Mouse (Mus musculus) intestine, embryonic 15.5 days (tissue): ENCODE data around the gene Tmem92. TPM values are rescaled to one million over a fixed set of nuclear protein-coding genes. Genes with fewer than 3 reads are reported as not detected.

Source experiments
- ATAC-seq: fragments of 200-750 bp; cut with Nextera tagmentation; 2 replicates; pipeline ENCODE4 v1.8.0; 2017; ENCODE audit warnings: moderate TSS enrichment, moderate library complexity
- H3K27ac ChIP-seq: fragments of 300-500 bp; sonication (generic); 2 replicates; pipeline ENCODE4 v1.5.1; 2015; ENCODE audit warnings: mild to moderate bottlenecking, inconsistent platforms
- H3K27me3 ChIP-seq: fragments of 300-500 bp; sonication (generic); replicated peaks from 2 replicates; pipeline ENCODE4 v1.6.1; 2015; ENCODE audit warnings: inconsistent platforms
- H3K36me3 ChIP-seq: fragments of 300-500 bp; sonication (generic); 2 replicates; pipeline ENCODE4 v1.6.1; 2015; ENCODE audit warnings: inconsistent platforms
- H3K4me1 ChIP-seq: fragments of 300-500 bp; sonication (generic); replicated peaks from 2 replicates; pipeline ENCODE4 v1.6.1; 2015; ENCODE audit warnings: inconsistent platforms
- H3K4me2 ChIP-seq: fragments of 300-500 bp; sonication (generic); replicated peaks from 2 replicates; pipeline ENCODE4 v1.6.1; 2015; ENCODE audit warnings: mild to moderate bottlenecking, inconsistent platforms
- H3K4me3 ChIP-seq: fragments of 300-500 bp; sonication (generic); replicated peaks from 2 replicates; pipeline ENCODE4 v1.5.1; 2015; ENCODE audit warnings: inconsistent platforms
- H3K9ac ChIP-seq: fragments of 300-500 bp; sonication (generic); 2 replicates; pipeline ENCODE4 v1.6.1; 2015; ENCODE audit warnings: inconsistent platforms
- H3K9me3 ChIP-seq: fragments of 300-500 bp; sonication (generic); 2 replicates; pipeline ENCODE4 v1.6.1; 2016; ENCODE audit warnings: inconsistent platforms
- WGBS: fragments of 180-500 bp; shearing (Covaris S2); methylation state at CpG from one replicate; pipeline ENCODE4 v1.1.7; 2015; 5-methylcytosine and 5-hydroxymethylcytosine counted together
- polyA plus RNA-seq: library from polyadenylated mRNA; unstranded; fragments of >200 nt; fragmentation: Nextera tagmentation; extraction: Ambion mirVana; gene quantifications from 2 replicates; pipeline ENCODE4 v1.2.1, GENCODE M21; 2015

The Tmem92 gene
- polyA plus RNA-seq, 1 experiment from 2014 or later: 0.06 TPM

- ATAC-seq: peak; percentile 67
- H3K27ac ChIP-seq: peak overlapping the region; percentile 76
- WGBS: 75% methylated on average over 7 of the region's 7 CpGs
- H3K9me3 ChIP-seq: no peaks in the 10 kb centered on the region
- no peak overlapping the region; the same call in 1 of the 2 replicates for H3K4me3 ChIP-seq
- no peak overlapping the region for H3K9ac ChIP-seq
- H3K4me2 ChIP-seq: peak overlapping the region; percentile 25; the same call in 1 of the 2 replicates
- H3K36me3 ChIP-seq: no peaks in the 10 kb centered on the region
- no peaks in the 10 kb centered on the region for H3K27me3 ChIP-seq
- H3K4me1 ChIP-seq: no peaks in the 10 kb centered on the region
Observed at GRCm38 (mm10) chr11:94760799-94761198, 21.7 kb downstream of the Tmem92 start.

- WGBS: 50% methylated on average over 3 of the region's 3 CpGs
- H3K4me1 ChIP-seq: no peaks in the 10 kb centered on the region
- H3K4me2 ChIP-seq: peak overlapping the region; percentile 25; the same call in 1 of the 2 replicates
- peak; percentile 85 for ATAC-seq
- H3K27me3 ChIP-seq: no peaks in the 10 kb centered on the region
- H3K9ac ChIP-seq: no peak overlapping the region
- H3K36me3 ChIP-seq: no peaks in the 10 kb centered on the region
- H3K4me3 ChIP-seq: no peak overlapping the region; the same call in 1 of the 2 replicates
- H3K9me3 ChIP-seq: no peaks in the 10 kb centered on the region
- H3K27ac ChIP-seq: peak overlapping the region; percentile 76
Observed at GRCm38 (mm10) chr11:94760364-94760763, 22.1 kb downstream of the Tmem92 start.

- H3K36me3 ChIP-seq: no peaks in the 10 kb centered on the region
- H3K27ac ChIP-seq: peak overlapping the region; percentile 76; the same call in 1 of the 2 replicates
- no peak overlapping the region for H3K4me3 ChIP-seq
- H3K4me2 ChIP-seq: 0 out of 2 replicates have a peak overlapping the region, but pooled peaks have one; percentile 1
- peak; percentile 53 for ATAC-seq
- WGBS: 66% methylated on average over 6 of the region's 6 CpGs
- no peaks in the 10 kb centered on the region for H3K4me1 ChIP-seq
- H3K9ac ChIP-seq: no peak overlapping the region
- no peaks in the 10 kb centered on the region for H3K9me3 ChIP-seq
- no peaks in the 10 kb centered on the region for H3K27me3 ChIP-seq
Observed at GRCm38 (mm10) chr11:94759916-94760315, 22.6 kb downstream of the Tmem92 start.

GRCm38 (mm10) chr11:94752946-94753713 is 29.4 kb downstream of the Tmem92 start:
- H3K36me3 ChIP-seq: no peaks in the 10 kb centered on the region
- H3K9ac ChIP-seq: no peak overlapping the region
- peak overlapping the region; percentile 80 for H3K27ac ChIP-seq
- H3K9me3 ChIP-seq: no peaks in the 10 kb centered on the region
- H3K4me1 ChIP-seq: 0 out of 2 replicates have a peak, but pooled peaks cover 2% of the 10 kb centered on the region
- 55% methylated on average over 2 of the region's 2 CpGs for WGBS
- peak; percentile 94 for ATAC-seq
- H3K4me3 ChIP-seq: no peak overlapping the region
- 0 out of 2 replicates have a peak overlapping the region, but pooled peaks have one; percentile 26 for H3K4me2 ChIP-seq
- no peaks in the 10 kb centered on the region for H3K27me3 ChIP-seq

GRCm38 (mm10) chr11:94741732-94742272 is 40.7 kb downstream of the Tmem92 start, which contains the start of gene Cdc34b:
TSS of gene Cdc34b (plus strand) at chr11:94741782.
- 79% methylated on average over 29 of the region's 29 CpGs for WGBS
- Histone ChIP-seq H3K27ac (no peak within 1 kb of the TSS), H3K4me2 (no peak within 1 kb of the TSS), H3K36me3 (no peaks in the 10 kb centered on the region), H3K4me3 (no peak within 1 kb of the TSS), H3K4me1 (no peaks in the 10 kb centered on the region), H3K9ac (no peak within 1 kb of the TSS), H3K27me3 (no peaks in the 10 kb centered on the region), H3K9me3 (no peaks in the 10 kb centered on the region)
- no peak for ATAC-seq

- Histone ChIP-seq H3K9me3 (no peaks in the 10 kb centered on the region), H3K4me2 (no peak overlapping the region), H3K4me1 (no peaks in the 10 kb centered on the region), H3K27me3 (no peaks in the 10 kb centered on the region), H3K9ac (no peak overlapping the region), H3K4me3 (no peak overlapping the region), H3K27ac (no peak overlapping the region), H3K36me3 (no peaks in the 10 kb centered on the region)
- WGBS: 56% methylated on average over 2 of the region's 2 CpGs
- ATAC-seq: peak; percentile 59
Observed at GRCm38 (mm10) chr11:94735746-94736145, 46.8 kb downstream of the Tmem92 start.

- H3K27me3 ChIP-seq: no peaks in the 10 kb centered on the region
- no peaks in the 10 kb centered on the region for H3K4me1 ChIP-seq
- no peak overlapping the region for H3K27ac ChIP-seq
- H3K9ac ChIP-seq: no peak overlapping the region
- H3K4me2 ChIP-seq: 0 out of 2 replicates have a peak overlapping the region, but pooled peaks have one; percentile 3
- WGBS: 33% methylated on average over 8 of the region's 8 CpGs
- no peak overlapping the region for H3K4me3 ChIP-seq
- ATAC-seq: peak; percentile 80
- no peaks in the 10 kb centered on the region for H3K36me3 ChIP-seq
- H3K9me3 ChIP-seq: no peaks in the 10 kb centered on the region
Observed at GRCm38 (mm10) chr11:94732773-94733172, 49.7 kb downstream of the Tmem92 start.

GRCm38 (mm10) chr11:94731229-94731628 is 51.3 kb downstream of the Tmem92 start:
- no peaks in the 10 kb centered on the region for H3K9me3 ChIP-seq
- H3K27ac ChIP-seq: no peak overlapping the region
- 89% methylated on average over 12 of the region's 12 CpGs for WGBS
- no peak overlapping the region for H3K4me2 ChIP-seq
- no peak overlapping the region for H3K9ac ChIP-seq
- H3K27me3 ChIP-seq: no peaks in the 10 kb centered on the region
- ATAC-seq: no peak
- no peak overlapping the region for H3K4me3 ChIP-seq
- H3K4me1 ChIP-seq: no peaks in the 10 kb centered on the region
- no peaks in the 10 kb centered on the region for H3K36me3 ChIP-seq

GRCm38 (mm10) chr11:94730261-94730660 is 52.2 kb downstream of the Tmem92 start:
- no peak overlapping the region for H3K4me3 ChIP-seq
- H3K4me2 ChIP-seq: no peak overlapping the region
- H3K27ac ChIP-seq: no peak overlapping the region
- no peaks in the 10 kb centered on the region for H3K36me3 ChIP-seq
- H3K4me1 ChIP-seq: no peaks in the 10 kb centered on the region
- H3K9ac ChIP-seq: no peak overlapping the region
- WGBS: 25% methylated on average over 5 of the region's 5 CpGs
- ATAC-seq: peak; percentile 40; the same call in 1 of the 2 replicates
- H3K9me3 ChIP-seq: no peaks in the 10 kb centered on the region
- H3K27me3 ChIP-seq: no peaks in the 10 kb centered on the region

- H3K4me1 ChIP-seq: no peaks in the 10 kb centered on the region
- no peak overlapping the region for H3K27ac ChIP-seq
- H3K9me3 ChIP-seq: no peaks in the 10 kb centered on the region
- H3K36me3 ChIP-seq: no peaks in the 10 kb centered on the region
- no peaks in the 10 kb centered on the region for H3K27me3 ChIP-seq
- WGBS: 39% methylated on average over 4 of the region's 4 CpGs
- H3K4me3 ChIP-seq: no peak overlapping the region
- no peak for ATAC-seq
- no peak overlapping the region for H3K9ac ChIP-seq
- H3K4me2 ChIP-seq: no peak overlapping the region
Observed at GRCm38 (mm10) chr11:94729565-94729964, 52.9 kb downstream of the Tmem92 start.

- Histone ChIP-seq H3K4me1 (no peaks in the 10 kb centered on the region), H3K36me3 (no peaks in the 10 kb centered on the region), H3K27ac (no peak overlapping the region), H3K4me2 (no peak overlapping the region), H3K27me3 (no peaks in the 10 kb centered on the region), H3K9me3 (no peaks in the 10 kb centered on the region), H3K4me3 (no peak overlapping the region), H3K9ac (no peak overlapping the region)
- no peak for ATAC-seq
- 82% methylated on average over 3 of the region's 3 CpGs for WGBS
Observed at GRCm38 (mm10) chr11:94728545-94728944, 54.0 kb downstream of the Tmem92 start.

- ATAC-seq: no peak
Observed at GRCm38 (mm10) chr11:94727306-94727705, 55.2 kb downstream of the Tmem92 start.

More at GRCm38 (mm10) chr11:94727306-94727705, 55.2 kb downstream of the Tmem92 start:
- 84% methylated on average over 3 of the region's 3 CpGs for WGBS
- Histone ChIP-seq H3K27me3 (no peaks in the 10 kb centered on the region), H3K36me3 (no peaks in the 10 kb centered on the region), H3K9me3 (no peaks in the 10 kb centered on the region), H3K4me2 (no peak overlapping the region), H3K9ac (no peak overlapping the region), H3K4me1 (no peaks in the 10 kb centered on the region), H3K4me3 (no peak overlapping the region), H3K27ac (no peak overlapping the region)
